Mouse (Mus musculus): ENCODE data around the gene Asic2. TPM values are rescaled to one million over a fixed set of nuclear protein-coding genes. Genes with fewer than 3 reads are reported as not detected.
A peak's percentile ranks its signal among the peaks of the same experiment; 100 is the strongest.

Asic2 gene
- total RNA-seq, 2 experiments from 2014 or later: not detected

- DNase-seq: no peak
Measured at GRCm38 (mm10) chr11:80900555-80900954, 1067.7 kb downstream of the Asic2 start.

GRCm38 (mm10) chr11:80895853-80896252, 1072.4 kb downstream of the Asic2 start:
- DNase-seq: no peak

- DNase-seq: no peak
Measured at GRCm38 (mm10) chr11:80889336-80890063, 1078.8 kb downstream of the Asic2 start.

GRCm38 (mm10) chr11:80887021-80887420, 1081.2 kb downstream of the Asic2 start:
- no peak for DNase-seq

- no peak for DNase-seq
Measured at GRCm38 (mm10) chr11:80886365-80886764, 1081.9 kb downstream of the Asic2 start.

- no peak for DNase-seq
Measured at GRCm38 (mm10) chr11:80884521-80885231, 1083.6 kb downstream of the Asic2 start.

GRCm38 (mm10) chr11:80882229-80882810, 1085.9 kb downstream of the Asic2 start:
- DNase-seq: no peak

GRCm38 (mm10) chr11:80878026-80878425, 1090.2 kb downstream of the Asic2 start:
- DNase-seq: no peak

GRCm38 (mm10) chr11:80877131-80877651, 1091.1 kb downstream of the Asic2 start:
- DNase-seq: peak; percentile 40

- peak; percentile 15 for DNase-seq
Measured at GRCm38 (mm10) chr11:80872509-80873474, 1095.5 kb downstream of the Asic2 start.

GRCm38 (mm10) chr11:80868039-80868438, 1100.2 kb downstream of the Asic2 start:
- no peak for DNase-seq

- DNase-seq: no peak
Measured at GRCm38 (mm10) chr11:80862941-80863340, 1105.3 kb downstream of the Asic2 start.

GRCm38 (mm10) chr11:80858065-80858464, 1110.2 kb downstream of the Asic2 start, which contains the start of gene Spaca3:
Gene Spaca3 (plus strand): TSS chr11:80858365.
- no peak for DNase-seq

- DNase-seq: no peak
Measured at GRCm38 (mm10) chr11:80856827-80857226, 1111.4 kb downstream of the Asic2 start.

- no peak for DNase-seq
Measured at GRCm38 (mm10) chr11:80854908-80855307, 1113.3 kb downstream of the Asic2 start.

- DNase-seq: no peak
Measured at GRCm38 (mm10) chr11:80854430-80854829, 1113.8 kb downstream of the Asic2 start.

- DNase-seq: no peak
Measured at GRCm38 (mm10) chr11:80853014-80853413, 1115.2 kb downstream of the Asic2 start.

- DNase-seq: no peak
Measured at GRCm38 (mm10) chr11:80851859-80852258, 1116.4 kb downstream of the Asic2 start.

GRCm38 (mm10) chr11:80848131-80848530, 1120.1 kb downstream of the Asic2 start:
- DNase-seq: no peak

GRCm38 (mm10) chr11:80846115-80846514, 1122.1 kb downstream of the Asic2 start:
- no peak for DNase-seq

- DNase-seq: no peak
Measured at GRCm38 (mm10) chr11:80845486-80845885, 1122.8 kb downstream of the Asic2 start.

GRCm38 (mm10) chr11:80843435-80843834, 1124.8 kb downstream of the Asic2 start:
- no peak for DNase-seq

Measured in gastrocnemius, postnatal 25 days (tissue).